Mouse (Mus musculus) embryonic facial prominence, embryonic 13.5 days (tissue): Measurements from ENCODE around the gene Lrrc3c. TPM values are rescaled to one million over a fixed set of nuclear protein-coding genes. Genes with fewer than 3 reads are reported as not detected.
A peak's percentile ranks its signal among the peaks of the same experiment; 100 is the strongest.

Source experiments
- ATAC-seq: fragments of 200-750 bp; cut with Nextera tagmentation; 2 replicates; pipeline ENCODE4 v1.8.0; 2017; ENCODE audit warnings: low read depth; ENCODE audit not compliant: insufficient number of reproducible peaks, insufficient read depth, low FRiP score, low TSS enrichment
- H3K27ac ChIP-seq: fragments of 300-500 bp; sonication (generic); 2 replicates; pipeline ENCODE4 v1.5.1; 2015; ENCODE audit warnings: moderate library complexity, mild to moderate bottlenecking, inconsistent platforms
- H3K27me3 ChIP-seq: fragments of 300-500 bp; sonication (generic); 2 replicates; pipeline ENCODE4 v1.6.1; 2015; ENCODE audit warnings: mild to moderate bottlenecking, inconsistent platforms
- H3K36me3 ChIP-seq: fragments of 300-500 bp; sonication (generic); 2 replicates; pipeline ENCODE4 v1.6.1; 2015; ENCODE audit warnings: mild to moderate bottlenecking, inconsistent platforms
- H3K4me1 ChIP-seq: fragments of 300-500 bp; sonication (generic); 2 replicates; pipeline ENCODE4 v1.6.1; 2015; ENCODE audit warnings: inconsistent platforms
- H3K4me2 ChIP-seq: fragments of 300-500 bp; sonication (generic); 2 replicates; pipeline ENCODE4 v1.6.1; 2015; ENCODE audit warnings: moderate library complexity, mild to moderate bottlenecking, inconsistent platforms
- H3K4me3 ChIP-seq: fragments of 300-500 bp; sonication (generic); 2 replicates; pipeline ENCODE4 v1.5.1; 2015; ENCODE audit warnings: mild to moderate bottlenecking, inconsistent platforms
- H3K9ac ChIP-seq: fragments of 300-500 bp; sonication (generic); 2 replicates; pipeline ENCODE4 v1.6.1; 2015; ENCODE audit warnings: mild to moderate bottlenecking, inconsistent platforms
- H3K9me3 ChIP-seq: fragments of 300-500 bp; sonication (generic); 2 replicates; pipeline ENCODE4 v1.6.1; 2016; ENCODE audit warnings: inconsistent platforms
- WGBS: fragments of 180-500 bp; shearing (Covaris S2); methylation state at CpG from one replicate; pipeline ENCODE4 v1.1.7; 2015; ENCODE audit warnings: mixed read lengths; 5-methylcytosine and 5-hydroxymethylcytosine counted together
- polyA plus RNA-seq: library from polyadenylated mRNA; unstranded; fragments of >200 nt; fragmentation: Nextera tagmentation; extraction: Ambion mirVana; gene quantifications from 2 replicates; pipeline ENCODE4 v1.2.1, GENCODE M21; 2015

Lrrc3c gene
- polyA plus RNA-seq: not detected in 2 replicates

DNA sequence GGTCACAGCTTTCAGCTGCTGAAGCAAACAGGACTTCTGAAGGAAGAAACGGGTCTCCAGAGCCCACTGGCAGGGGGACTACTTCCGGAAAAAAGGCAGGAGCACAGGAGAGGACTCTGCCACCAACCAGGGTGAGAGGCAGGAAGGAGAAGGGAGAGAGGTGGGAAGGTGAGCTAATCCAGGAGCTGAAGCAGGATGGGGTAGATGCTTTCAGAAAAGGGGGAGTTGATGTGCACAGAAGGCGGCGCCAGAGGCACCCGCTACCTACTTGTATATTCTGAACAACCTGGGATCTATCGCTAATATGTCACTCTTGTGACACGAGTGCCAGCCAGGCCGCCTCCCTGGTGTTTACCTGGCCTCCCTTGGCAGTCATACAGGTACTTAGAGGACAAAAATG lies at the start of gene Lrrc3c:
Lrrc3c (plus strand) TSS at position 301 of the 400 bp plus-strand sequence.
- H3K9ac ChIP-seq: 0 out of 2 replicates have a peak within 1 kb of the TSS, but pooled peaks have one; percentile 44
- H3K4me1 ChIP-seq: peaks cover 12% of the 10 kb centered on the region; the same call in 1 of the 2 replicates
- peaks cover 56% of the 10 kb centered on the region for H3K27me3 ChIP-seq
- no peaks in the 10 kb centered on the region for H3K36me3 ChIP-seq
- 0 out of 2 replicates have a peak within 1 kb of the TSS, but pooled peaks have one; percentile 3 for H3K4me2 ChIP-seq
- no peak within 1 kb of the TSS for H3K27ac ChIP-seq
- 79% methylated on average over 8 of the region's 8 CpGs for WGBS
- H3K4me3 ChIP-seq: no peak within 1 kb of the TSS
- ATAC-seq: no peak
- H3K9me3 ChIP-seq: no peaks in the 10 kb centered on the region

DNA sequence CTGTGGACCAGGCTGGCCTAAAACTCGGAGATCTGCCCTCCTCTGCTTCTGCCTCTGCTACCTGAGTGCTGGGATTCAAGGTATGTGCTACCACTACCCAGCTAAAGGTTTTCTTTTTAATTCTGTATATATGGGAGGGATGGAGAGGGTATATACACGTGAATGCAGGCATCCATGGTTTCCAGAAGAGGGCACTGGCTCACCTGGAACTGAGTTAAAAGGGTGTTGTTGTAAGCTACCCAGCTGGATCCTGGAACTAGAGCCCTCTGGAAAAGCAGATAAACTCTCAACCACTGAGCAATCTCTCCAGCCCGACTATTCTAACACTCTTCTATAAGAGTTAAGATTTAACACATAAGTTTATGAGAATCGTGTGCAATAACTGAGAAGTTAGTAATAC lies 48.7 kb upstream of the Lrrc3c start:
- peaks cover 17% of the 10 kb centered on the region for H3K4me1 ChIP-seq
- peaks cover 57% of the 10 kb centered on the region for H3K27me3 ChIP-seq
- H3K36me3 ChIP-seq: no peaks in the 10 kb centered on the region
- WGBS: 69% methylated on average over 4 of the region's 4 CpGs
- H3K4me3 ChIP-seq: no peak overlapping the region
- no peak overlapping the region for H3K27ac ChIP-seq
- H3K9me3 ChIP-seq: no peaks in the 10 kb centered on the region
- no peak overlapping the region for H3K4me2 ChIP-seq
- no peak overlapping the region for H3K9ac ChIP-seq
- no peak for ATAC-seq

DNA sequence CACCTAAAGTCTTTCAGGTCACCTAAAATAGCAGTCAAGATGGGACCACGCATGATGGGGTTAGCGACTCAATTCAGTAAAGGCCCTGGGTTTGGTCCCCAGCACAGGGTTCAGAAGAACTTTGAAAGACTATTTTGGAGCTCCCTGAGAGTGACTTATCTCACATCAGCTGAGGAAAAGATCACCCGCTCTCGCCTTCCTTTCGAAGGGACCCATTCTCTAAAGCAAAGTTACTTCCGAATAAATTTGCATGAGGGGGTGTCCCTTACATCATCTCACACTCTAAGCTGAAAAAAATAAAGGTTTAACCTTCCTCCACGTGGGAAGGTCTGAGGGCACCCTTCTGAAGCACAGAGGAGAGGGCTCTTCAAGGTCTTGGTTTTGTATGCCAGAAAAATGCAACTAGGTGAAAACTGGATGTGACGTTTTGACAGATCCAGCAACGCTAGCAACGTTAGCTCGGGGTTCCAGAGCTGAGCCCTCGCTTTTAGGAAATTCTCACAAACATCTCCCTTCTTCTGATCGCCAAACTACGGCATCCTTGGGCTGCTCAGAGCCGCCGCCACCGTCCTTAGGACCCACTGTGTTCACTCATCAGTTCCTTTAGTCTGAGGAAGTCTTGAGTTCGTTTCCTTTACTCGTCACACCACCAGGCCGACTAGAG lies 47.6 kb upstream of the Lrrc3c start:
- H3K27me3 ChIP-seq: peaks cover 50% of the 10 kb centered on the region
- H3K4me3 ChIP-seq: peak overlapping the region; percentile 80
- peaks cover 14% of the 10 kb centered on the region for H3K4me1 ChIP-seq
- ATAC-seq: no peak
- H3K9me3 ChIP-seq: no peaks in the 10 kb centered on the region
- H3K36me3 ChIP-seq: no peaks in the 10 kb centered on the region
- peak overlapping the region; percentile 81 for H3K4me2 ChIP-seq
- H3K27ac ChIP-seq: peak overlapping the region; percentile 66; the same call in 1 of the 2 replicates
- peak overlapping the region; percentile 79 for H3K9ac ChIP-seq
- 20% methylated on average over 20 of the region's 20 CpGs for WGBS

DNA sequence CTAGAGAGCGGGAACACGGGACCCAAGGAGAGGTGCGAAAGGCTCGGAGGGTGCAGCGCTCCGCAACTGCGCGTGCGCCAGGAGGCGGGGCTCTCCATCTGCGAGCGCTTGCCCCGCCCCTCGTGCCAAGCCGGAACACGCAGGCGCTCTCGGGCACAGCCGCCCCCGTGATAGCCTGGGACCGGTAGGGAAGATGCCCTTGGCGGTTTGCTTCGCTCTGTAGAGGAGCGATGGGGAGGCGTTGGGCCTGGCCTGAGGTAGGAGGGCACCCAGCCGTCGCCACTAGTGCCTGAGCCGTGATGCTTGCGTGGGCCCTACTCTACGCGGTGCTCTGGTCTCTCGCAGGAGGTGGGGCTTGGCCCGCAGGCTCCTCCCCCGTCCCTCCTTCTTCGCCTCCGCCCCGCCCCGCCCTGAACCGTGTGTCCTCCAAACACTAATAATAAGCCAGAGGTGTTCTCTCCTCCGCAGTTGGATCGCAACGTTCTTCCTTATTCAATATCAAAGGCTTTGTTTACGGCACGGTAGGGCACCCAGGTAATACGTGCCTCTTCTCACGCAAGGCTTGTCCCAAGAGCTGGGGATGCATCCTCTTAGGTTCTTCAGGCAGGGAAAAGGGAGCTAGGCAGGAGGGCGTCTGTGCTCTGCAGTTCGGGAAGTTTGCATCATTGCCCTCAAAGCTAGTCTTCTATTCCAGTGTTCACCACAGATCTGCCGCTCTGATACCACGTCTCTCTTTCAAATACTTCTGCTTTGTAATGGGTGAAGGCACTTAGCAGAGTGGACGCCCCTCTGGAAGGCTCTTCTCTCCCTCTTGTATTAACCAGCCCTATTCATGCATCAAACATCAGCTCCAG lies 46.9 kb upstream of the Lrrc3c start, which contains the start of gene Zpbp2:
Zpbp2 (plus strand) TSS at position 123 of the 854 bp plus-strand sequence.
- H3K9me3 ChIP-seq: no peaks in the 10 kb centered on the region
- WGBS: 1% methylated on average over 51 of the region's 51 CpGs
- peak; percentile 94 for ATAC-seq
- no peaks in the 10 kb centered on the region for H3K36me3 ChIP-seq
- H3K27me3 ChIP-seq: peaks cover 42% of the 10 kb centered on the region
- peak within 1 kb of the TSS; percentile 79 for H3K9ac ChIP-seq
- H3K4me2 ChIP-seq: peak within 1 kb of the TSS; percentile 81
- peaks cover 9% of the 10 kb centered on the region; the same call in 1 of the 2 replicates for H3K4me1 ChIP-seq
- H3K27ac ChIP-seq: peak within 1 kb of the TSS; percentile 66
- peak within 1 kb of the TSS; percentile 80 for H3K4me3 ChIP-seq

DNA sequence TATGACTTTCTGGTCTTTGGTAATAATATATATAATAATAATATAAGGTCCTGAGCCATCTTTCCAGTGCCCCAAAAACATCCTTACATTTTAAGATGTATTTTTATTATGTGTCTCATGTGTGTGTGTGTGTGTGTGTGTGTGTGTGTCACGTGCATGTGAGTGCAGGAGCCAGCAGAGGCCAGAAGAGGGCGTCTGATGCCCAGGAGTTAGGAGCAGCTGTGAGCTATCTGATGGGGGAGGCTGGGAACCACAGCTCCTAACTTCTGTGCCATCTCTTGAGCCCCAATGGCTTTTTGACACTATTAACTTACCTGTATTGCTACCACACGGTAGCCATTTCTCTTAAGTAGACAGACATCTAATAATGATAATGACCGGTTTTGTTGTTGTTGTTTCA lies 44.1 kb upstream of the Lrrc3c start:
- WGBS: 94% methylated on average over 4 of the region's 4 CpGs
- Histone ChIP-seq H3K27me3 (peaks cover 24% of the 10 kb centered on the region), H3K4me2 (no peak overlapping the region), H3K36me3 (no peaks in the 10 kb centered on the region), H3K27ac (no peak overlapping the region), H3K9ac (no peak overlapping the region), H3K4me1 (peaks cover 9% of the 10 kb centered on the region; the same call in 1 of the 2 replicates), H3K4me3 (no peak overlapping the region), H3K9me3 (no peaks in the 10 kb centered on the region)
- ATAC-seq: no peak

DNA sequence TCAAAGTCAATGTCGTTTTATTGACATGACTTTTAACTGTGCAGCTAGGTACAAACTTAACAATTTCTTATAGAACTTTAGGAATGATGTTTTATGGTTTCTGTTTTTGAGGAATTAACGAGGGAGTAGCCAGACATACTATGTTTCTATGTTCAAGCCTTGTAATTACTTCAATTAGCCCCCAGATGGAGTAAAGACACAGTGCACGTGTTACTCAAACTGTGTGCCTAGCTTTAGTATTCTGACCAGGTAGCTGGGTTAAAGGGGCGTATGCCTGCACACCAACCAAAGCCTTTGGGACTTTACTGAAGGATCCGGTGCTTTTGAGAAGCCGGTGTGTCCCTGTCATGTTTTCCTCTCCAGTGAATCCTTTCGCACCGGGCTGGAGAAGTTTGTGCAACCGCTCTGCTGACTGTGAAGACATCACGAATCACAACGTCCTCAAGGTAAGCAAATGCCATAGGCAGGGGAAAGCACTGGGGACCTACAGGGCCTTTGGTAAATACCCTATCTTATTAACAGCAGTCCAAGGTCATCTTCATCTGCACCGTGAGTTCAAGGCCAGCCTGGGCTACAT lies 42.9 kb upstream of the Lrrc3c start:
- H3K36me3 ChIP-seq: no peaks in the 10 kb centered on the region
- H3K4me2 ChIP-seq: no peak overlapping the region
- no peak overlapping the region for H3K4me3 ChIP-seq
- no peak overlapping the region for H3K27ac ChIP-seq
- no peaks in the 10 kb centered on the region for H3K9me3 ChIP-seq
- peaks cover 9% of the 10 kb centered on the region; the same call in 1 of the 2 replicates for H3K4me1 ChIP-seq
- no peak for ATAC-seq
- no peak overlapping the region for H3K9ac ChIP-seq
- H3K27me3 ChIP-seq: peaks cover 12% of the 10 kb centered on the region
- WGBS: 67% methylated on average over 12 of the region's 12 CpGs

DNA sequence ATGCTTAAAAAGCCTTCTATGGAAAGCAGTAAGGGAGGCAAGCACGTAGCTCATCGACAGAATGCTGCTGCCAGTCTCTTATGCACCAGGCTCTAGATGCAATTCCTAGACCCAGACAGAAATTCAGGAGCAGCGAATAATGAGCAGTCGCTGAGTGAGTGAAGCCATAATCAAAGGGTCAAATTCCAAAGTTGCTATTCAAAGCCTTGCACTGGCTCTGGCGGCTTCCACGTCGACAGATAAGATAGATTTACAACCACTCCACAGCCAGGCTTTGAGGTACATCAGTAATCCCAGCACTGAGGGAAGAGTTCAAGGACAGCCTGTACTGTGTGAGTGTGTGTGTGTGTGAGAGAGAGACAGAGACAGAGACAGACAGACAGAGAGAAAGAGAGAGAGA lies 37.1 kb upstream of the Lrrc3c start:
- no peaks in the 10 kb centered on the region for H3K9me3 ChIP-seq
- no peak overlapping the region for H3K9ac ChIP-seq
- no peak for ATAC-seq
- 32% methylated on average over 7 of the region's 7 CpGs for WGBS
- H3K27ac ChIP-seq: no peak overlapping the region
- H3K4me2 ChIP-seq: no peak overlapping the region
- H3K4me1 ChIP-seq: 0 out of 2 replicates have a peak, but pooled peaks cover 4% of the 10 kb centered on the region
- no peak overlapping the region for H3K4me3 ChIP-seq
- no peaks in the 10 kb centered on the region for H3K36me3 ChIP-seq
- peaks cover 9% of the 10 kb centered on the region for H3K27me3 ChIP-seq

DNA sequence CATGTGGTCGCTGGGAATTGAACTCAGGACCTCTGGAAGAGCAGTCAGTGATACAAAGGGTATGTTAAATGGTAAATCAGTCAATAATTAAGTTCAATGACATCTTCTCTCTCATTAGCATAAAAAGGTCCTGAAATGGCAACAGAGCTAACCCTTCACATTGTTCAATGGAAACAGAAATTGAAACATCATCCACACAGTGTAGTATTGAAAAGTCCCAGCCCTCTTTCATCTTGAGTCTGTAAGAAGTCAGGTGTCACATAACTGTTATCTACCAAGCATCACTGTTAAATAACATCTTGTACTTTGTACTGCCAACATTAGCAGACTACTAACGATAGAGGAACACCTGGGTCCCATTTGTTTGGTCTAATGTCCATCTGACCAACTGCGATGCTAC lies 35.1 kb upstream of the Lrrc3c start:
- H3K27me3 ChIP-seq: peaks cover 3% of the 10 kb centered on the region
- H3K4me2 ChIP-seq: no peak overlapping the region
- H3K9me3 ChIP-seq: no peaks in the 10 kb centered on the region; the same call in 1 of the 2 replicates
- H3K36me3 ChIP-seq: no peaks in the 10 kb centered on the region
- no peak overlapping the region for H3K27ac ChIP-seq
- ATAC-seq: no peak
- 90% methylated on average over 3 of the region's 3 CpGs for WGBS
- H3K9ac ChIP-seq: no peak overlapping the region
- 0 out of 2 replicates have a peak, but pooled peaks cover 4% of the 10 kb centered on the region for H3K4me1 ChIP-seq
- H3K4me3 ChIP-seq: no peak overlapping the region

DNA sequence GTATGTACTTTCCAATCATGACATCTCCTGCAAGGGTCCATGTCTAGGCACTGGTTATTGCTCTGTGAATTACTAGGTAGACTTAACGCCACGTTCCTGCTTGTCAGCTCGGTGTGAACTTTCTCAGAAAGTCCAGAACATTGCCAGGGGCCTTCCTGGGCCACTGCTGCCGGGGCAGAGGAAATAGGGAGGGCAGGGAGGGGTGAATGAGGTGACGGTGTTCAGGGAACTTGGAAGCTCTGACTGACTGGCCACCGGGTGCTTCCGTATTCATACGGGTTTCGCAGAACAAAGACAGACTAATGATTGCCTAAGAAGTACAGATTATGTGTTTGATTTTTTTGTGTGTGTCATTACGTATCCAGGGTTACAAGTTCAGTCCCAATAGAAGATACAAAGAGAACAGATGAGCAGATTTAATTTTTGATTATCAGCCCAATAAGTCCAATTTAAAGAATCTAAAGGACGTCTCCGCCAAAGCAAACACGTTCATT lies 34.1 kb upstream of the Lrrc3c start:
- no peak overlapping the region for H3K27ac ChIP-seq
- no peak overlapping the region for H3K4me2 ChIP-seq
- no peak for ATAC-seq
- H3K9me3 ChIP-seq: no peaks in the 10 kb centered on the region; the same call in 1 of the 2 replicates
- 0 out of 2 replicates have a peak, but pooled peaks cover 4% of the 10 kb centered on the region for H3K4me1 ChIP-seq
- H3K4me3 ChIP-seq: no peak overlapping the region
- 63% methylated on average over 13 of the region's 13 CpGs for WGBS
- no peaks in the 10 kb centered on the region for H3K27me3 ChIP-seq
- no peaks in the 10 kb centered on the region for H3K36me3 ChIP-seq
- no peak overlapping the region for H3K9ac ChIP-seq

DNA sequence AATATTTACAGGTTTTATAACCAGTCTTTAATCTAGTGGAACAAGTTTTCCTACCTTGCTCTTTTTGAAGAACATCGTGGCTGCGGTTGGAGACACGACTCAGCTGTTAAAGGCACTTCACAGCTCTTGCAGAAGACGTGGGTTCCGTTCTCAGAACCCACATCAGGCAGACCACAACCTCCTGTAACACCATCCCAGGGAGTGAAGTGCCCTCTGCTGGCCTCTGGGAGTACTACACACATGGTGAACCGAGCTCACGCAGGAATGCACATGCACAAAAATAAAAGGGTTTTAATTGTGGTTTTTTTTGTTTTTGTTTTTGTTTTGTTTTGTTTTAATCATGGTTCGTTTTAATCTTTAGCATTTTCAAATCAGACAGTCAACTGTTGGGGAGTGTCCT lies 29.8 kb upstream of the Lrrc3c start:
- WGBS: 82% methylated on average over 8 of the region's 8 CpGs
- Histone ChIP-seq H3K4me2 (no peak overlapping the region), H3K9ac (no peak overlapping the region), H3K36me3 (no peaks in the 10 kb centered on the region), H3K27me3 (no peaks in the 10 kb centered on the region), H3K27ac (no peak overlapping the region), H3K9me3 (no peaks in the 10 kb centered on the region; the same call in 1 of the 2 replicates), H3K4me1 (no peaks in the 10 kb centered on the region), H3K4me3 (no peak overlapping the region)
- ATAC-seq: no peak

DNA sequence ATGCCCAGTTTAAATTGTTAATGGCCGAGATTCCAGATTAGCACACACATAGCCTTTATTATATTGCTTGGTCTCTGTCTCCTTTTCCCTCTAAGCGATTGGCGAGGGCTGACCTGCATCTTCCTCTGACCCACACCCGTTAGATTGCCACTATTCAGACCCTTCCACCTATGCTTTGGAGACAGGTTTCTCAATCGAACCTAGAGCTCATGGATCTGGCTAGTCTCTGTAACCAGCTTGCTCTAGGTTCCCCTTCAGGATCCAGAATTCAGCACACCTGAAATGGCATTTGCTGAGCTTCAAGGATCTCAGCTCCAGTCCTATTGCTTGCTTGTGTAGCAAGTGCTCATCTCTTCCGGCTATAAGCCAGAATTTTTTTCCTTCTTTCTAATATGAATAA lies 28.6 kb upstream of the Lrrc3c start:
- ATAC-seq: no peak
- H3K4me2 ChIP-seq: no peak overlapping the region
- no peak overlapping the region for H3K9ac ChIP-seq
- WGBS: 80% methylated on average over 6 of the region's 6 CpGs
- H3K9me3 ChIP-seq: no peaks in the 10 kb centered on the region; the same call in 1 of the 2 replicates
- no peaks in the 10 kb centered on the region for H3K27me3 ChIP-seq
- H3K4me3 ChIP-seq: no peak overlapping the region
- no peaks in the 10 kb centered on the region for H3K4me1 ChIP-seq
- H3K27ac ChIP-seq: no peak overlapping the region
- no peaks in the 10 kb centered on the region for H3K36me3 ChIP-seq
